Mouse (Mus musculus) kidney, adult 10 weeks (tissue): ENCODE results near the gene Olfr447. TPM values are rescaled to one million over a fixed set of nuclear protein-coding genes. Genes with fewer than 3 reads are reported as not detected.

Experiments
- polyA plus RNA-seq: library from polyadenylated mRNA; stranded (reverse); fragments of 350-450 nt; fragmentation: Illumina TruSeq; extraction: RNeasy Lipid Tissue Mini Kit (QIAGEN cat#74804); gene quantifications from one replicate; pipeline ENCODE4 v1.2.3, GENCODE M21; 2014; ENCODE audit warnings: low read depth, low replicate concordance

The Olfr447 gene
- polyA plus RNA-seq: not detected

DNA sequence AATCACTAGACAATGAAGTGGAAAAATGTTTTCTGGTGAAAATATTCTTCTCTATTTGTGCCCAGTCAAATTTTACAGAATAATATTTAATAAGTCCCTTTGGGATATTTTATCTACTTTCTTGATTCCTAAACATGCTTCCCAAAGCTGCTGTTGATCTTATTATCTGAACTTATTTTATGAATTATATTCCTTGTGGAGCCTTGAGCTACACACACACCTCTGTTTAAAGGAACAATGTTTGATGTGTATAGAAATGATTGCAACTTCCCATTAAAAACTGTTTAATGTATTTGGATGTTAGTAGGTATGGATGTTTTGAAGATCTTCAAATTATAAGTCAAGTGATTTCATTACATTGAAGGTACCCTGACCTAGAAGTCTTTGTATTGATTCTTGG lies at the start of gene Olfr447:
Olfr447 (plus strand) TSS at position 301 of the 400 bp plus-strand sequence.

DNA sequence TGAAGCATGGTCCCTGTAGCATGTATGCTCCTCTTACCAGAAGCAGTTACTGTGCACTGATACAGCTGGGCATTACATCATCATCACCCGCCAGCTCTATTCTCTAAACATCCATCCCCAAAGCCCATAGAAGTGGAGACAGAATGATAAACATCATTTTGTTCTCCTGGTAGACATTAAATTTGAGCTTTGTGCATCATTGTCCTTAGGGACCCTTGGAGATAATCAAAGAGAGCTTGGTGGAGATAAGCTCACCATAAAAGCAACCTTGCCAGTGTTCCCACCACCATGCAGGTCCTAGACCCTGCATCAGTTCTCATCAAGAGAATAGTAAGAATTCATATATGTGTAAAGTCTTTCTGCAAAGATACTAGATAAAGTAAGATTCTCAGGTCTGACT lies 18.5 kb upstream of the Olfr447 start, which contains the start of gene Olfr448:
Olfr448 (plus strand) TSS at position 301 of the 400 bp plus-strand sequence.

DNA sequence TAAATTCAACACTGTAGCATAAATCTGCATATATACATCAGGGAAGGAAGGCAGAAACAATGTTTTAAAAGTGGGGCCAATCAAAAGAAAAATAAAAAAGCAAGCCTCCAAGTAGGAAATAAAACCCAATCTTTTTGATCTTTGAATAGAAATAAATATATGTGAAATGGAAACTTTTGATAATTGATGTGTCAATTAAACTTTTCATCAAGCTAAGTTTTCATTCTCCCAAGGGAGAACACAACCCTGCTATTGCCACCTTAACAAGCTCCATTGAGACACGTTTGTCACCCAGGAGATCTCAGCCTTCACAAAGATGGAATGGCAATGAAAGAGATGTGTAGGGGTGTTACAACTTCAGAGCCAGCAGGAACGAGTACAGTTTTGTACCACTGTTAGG lies 12.4 kb downstream of the Olfr447 start, which contains the start of gene Olfr446:
Olfr446 (plus strand) TSS at position 301 of the 400 bp plus-strand sequence.

GRCm38 (mm10) chr6:42948767-42949166 lies 40.1 kb downstream of the Olfr447 start, which contains the start of gene Olfr444:
Gene Olfr444, plus strand, starts transcription at chr6:42949067.

Other genes with a start within 250 kb of the Olfr447 start
- gene Tcaf1, start 198.8 kb upstream of the Olfr447 start, polyA plus RNA-seq: 20.3 TPM
- gene Olfr453, start 169.5 kb upstream of the Olfr447 start, polyA plus RNA-seq: not detected
- not detected for gene Olfr38, start 152.5 kb upstream of the Olfr447 start, polyA plus RNA-seq
- not detected for gene Olfr452, start 123.8 kb upstream of the Olfr447 start, polyA plus RNA-seq
- gene Olfr450, start 96.9 kb upstream of the Olfr447 start, polyA plus RNA-seq: not detected
- gene Olfr449, start 74.5 kb upstream of the Olfr447 start, polyA plus RNA-seq: not detected
- gene Olfr448, start 18.4 kb upstream of the Olfr447 start, polyA plus RNA-seq: not detected
- gene Olfr446, start 12.5 kb downstream of the Olfr447 start, polyA plus RNA-seq: not detected
- gene Olfr444, start 40.2 kb downstream of the Olfr447 start, polyA plus RNA-seq: not detected
- gene Olfr441, start 197.5 kb downstream of the Olfr447 start, polyA plus RNA-seq: not detected
- gene Olfr237-ps1, start 237.7 kb downstream of the Olfr447 start, polyA plus RNA-seq: not detected